Mouse (Mus musculus) yolk sac, embryonic 10.5 days (tissue): ENCODE measurements at regions not wholly inside any gene's neighbourhood (a gene's known extent, or its start where the extent isn't known, plus 50 kb on each side); places are given as distances from the start of the nearest gene placed in this dataset.
A peak's percentile ranks its signal among the peaks of the same experiment; 100 is the strongest.

Experiments
- DNase-seq: peaks from one replicate; pipeline ENCODE4 v3.0.0-alpha.2; 2017; ENCODE audit warnings: low spot score

DNA sequence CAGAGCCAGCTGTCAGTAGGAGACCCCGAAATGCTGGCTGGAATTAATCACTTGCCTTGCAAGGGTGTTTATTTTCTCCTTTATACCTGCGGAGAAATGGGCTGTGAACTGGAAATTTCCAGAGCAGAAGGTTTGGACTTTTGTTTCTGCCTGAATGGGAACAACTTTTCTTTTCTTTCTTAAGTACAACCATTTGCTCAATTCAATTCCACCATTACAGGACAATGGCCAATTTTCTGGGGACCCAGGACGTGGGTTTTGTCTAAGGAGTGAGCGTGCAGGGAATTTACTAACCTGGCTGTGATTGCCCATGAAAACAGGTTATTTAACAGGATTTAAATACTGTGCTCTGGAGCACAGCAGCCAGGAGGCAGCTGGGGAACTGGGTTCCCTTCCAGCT, 195.1 kb upstream of the Sdk2 start:
- DNase-seq: no peak

DNA sequence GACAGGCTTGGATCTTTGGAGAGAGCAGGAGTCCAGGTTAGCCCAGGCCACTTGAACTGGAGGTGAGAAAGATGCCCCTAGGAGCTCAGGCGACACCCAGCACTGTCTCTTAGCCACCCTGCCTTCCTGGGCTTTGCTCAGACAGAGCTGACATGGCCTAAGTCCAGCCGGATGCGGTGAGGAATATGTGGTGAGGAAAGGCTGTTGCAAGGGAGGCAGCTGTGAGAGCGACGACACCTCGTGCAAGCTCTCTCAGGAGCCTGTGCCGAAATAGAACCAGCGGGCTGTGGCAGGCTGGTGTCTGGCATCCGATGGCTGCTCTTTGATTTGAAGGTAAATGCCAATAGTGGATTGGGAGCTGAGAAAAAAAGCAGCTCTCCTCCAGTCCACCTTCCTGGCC, 191.4 kb upstream of the Sdk2 start:
- no peak for DNase-seq

DNA sequence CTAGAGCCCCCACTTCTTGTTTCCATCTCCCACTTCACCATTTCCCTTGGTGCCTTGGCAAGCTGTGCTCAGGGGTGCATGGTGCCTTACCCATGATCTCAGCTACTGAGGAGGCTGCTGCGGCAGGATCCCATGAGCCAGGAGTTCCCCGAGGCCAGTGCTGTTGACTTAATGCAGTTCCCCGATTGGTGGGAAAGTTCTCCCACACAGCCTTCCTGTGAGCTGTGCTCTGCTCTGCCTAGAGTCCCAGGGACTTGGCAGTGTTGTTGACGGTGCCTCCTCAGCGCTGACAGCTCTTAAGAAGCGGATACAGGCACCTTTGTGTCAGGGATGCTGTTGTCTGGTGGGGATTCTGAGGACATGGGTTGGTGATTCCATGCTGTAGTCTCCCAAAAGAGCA, 190.9 kb upstream of the Sdk2 start:
- DNase-seq: no peak

DNA sequence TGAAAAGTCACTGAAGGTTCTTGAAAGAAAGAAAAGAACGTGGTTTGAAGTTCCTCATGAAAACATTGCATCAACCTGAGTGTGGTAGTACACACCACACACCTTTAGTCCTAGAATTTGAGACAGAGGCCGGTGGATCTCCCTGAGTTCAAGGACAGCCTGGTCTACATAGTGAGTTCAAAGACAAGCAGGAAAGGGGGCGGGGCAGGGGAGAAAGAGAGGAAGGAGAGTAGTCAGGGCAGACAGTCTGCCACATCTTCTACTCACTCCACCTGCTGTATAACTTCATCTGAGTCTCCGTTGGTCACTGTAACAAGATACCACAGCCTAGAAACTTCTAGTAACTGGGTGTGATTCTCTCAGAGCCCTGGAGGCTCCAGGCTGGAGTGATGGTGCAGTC, 190.2 kb upstream of the Sdk2 start:
- DNase-seq: no peak

GRCm38 (mm10) chr11:114254344-114254743, 187.5 kb upstream of the Sdk2 start:
- DNase-seq: no peak

- no peak for DNase-seq
Measured at GRCm38 (mm10) chr11:114251614-114252013, 184.8 kb upstream of the Sdk2 start.

GRCm38 (mm10) chr11:114249215-114249614, 182.4 kb upstream of the Sdk2 start:
- DNase-seq: no peak

DNA sequence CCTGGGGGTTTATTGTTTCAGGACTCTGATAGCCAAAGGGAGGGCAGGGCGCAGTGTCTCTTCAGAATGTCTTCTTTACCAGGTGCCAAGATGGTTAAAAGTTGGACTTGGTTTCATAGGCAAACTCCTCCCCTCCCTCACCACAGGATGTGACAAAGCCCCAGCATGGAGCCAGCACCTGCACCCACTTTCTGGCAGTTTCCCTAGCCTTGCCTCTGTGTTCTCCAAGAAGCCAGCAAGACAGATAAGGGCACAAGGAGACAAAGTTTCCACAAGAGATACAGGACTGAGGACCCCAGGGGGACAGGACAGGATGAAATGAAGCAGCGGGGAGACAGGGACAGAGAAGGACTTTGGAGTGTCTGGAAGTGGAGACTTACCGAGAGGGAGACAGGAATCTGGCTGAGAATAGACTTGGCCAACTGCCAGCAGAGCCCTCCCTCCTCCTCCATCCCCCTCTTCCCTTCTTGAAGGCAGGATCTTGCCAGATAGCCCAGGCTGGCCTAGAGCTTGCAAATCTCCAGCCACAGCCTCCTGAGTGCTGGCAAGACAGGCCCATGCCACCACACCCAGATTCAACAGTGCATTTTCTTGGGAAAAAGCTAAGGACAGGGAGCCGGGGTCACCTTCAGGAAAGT, 181.5 kb upstream of the Sdk2 start:
- DNase-seq: no peak

DNA sequence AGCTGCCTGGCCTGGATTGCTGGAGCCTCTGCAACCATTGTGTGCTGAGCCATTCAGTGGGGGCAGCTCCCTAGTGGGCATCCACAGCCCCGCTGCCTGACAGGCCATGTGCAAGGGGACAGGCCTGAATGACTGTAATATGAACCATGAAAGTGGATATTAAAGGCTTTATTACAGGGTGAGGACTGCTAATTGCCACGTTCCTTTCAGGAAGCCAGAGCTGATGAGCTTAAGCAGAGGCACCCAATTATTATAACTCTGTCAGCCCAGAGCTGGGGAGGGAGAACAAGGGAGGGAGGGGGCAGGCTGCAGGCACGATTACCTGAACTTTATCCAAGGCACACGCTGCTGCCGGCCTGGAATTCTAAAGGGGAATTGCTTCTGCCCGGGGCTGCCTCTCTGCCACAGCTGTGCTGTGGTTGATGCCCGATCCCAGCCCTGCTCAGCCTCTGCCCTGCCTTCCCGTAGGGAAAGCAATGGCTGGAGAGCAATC, 172.5 kb upstream of the Sdk2 start:
- no peak for DNase-seq

GRCm38 (mm10) chr11:114238801-114239200, 172.0 kb upstream of the Sdk2 start:
- DNase-seq: no peak

DNA sequence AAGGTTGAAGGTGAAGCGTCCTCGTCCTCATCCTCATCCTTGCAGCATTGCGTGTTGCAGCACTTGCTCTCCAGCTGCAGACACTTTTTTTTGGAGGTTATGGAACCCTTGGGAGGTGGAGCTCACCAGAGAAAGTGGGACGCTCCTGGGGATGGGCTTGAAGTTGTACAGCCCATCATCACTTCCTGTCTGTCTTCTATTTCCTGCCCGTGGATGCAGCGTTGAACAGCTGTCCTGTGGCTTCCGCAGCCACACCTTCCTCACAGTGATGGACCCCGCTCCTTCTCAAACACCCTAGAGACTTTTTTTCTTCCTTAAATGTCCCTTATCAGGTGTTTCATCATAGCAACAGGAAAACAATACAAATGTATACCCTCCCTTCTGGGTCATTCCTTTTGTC, 171.5 kb upstream of the Sdk2 start:
- DNase-seq: no peak

DNA sequence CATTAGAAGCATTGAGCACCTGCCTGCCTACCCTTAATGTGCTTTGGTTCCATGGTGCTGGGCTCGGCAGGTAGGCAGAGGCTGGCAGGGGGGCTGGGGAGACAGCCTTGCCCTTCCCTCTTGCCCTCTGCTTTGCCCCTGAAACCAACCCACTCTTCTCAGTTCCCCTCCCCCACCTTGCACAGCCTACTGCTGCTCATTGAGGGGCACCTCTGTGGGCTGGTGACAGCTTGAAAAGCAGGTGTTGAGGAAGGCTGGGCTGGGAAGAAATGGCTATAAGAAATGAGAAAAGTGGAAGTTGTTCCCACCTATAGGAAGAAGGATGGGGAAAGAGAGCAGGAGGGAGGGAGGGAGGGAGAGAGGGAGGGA, 167.7 kb upstream of the Sdk2 start:
- DNase-seq: no peak

- no peak for DNase-seq
Measured at GRCm38 (mm10) chr11:114233636-114234541, 167.0 kb upstream of the Sdk2 start.

DNA sequence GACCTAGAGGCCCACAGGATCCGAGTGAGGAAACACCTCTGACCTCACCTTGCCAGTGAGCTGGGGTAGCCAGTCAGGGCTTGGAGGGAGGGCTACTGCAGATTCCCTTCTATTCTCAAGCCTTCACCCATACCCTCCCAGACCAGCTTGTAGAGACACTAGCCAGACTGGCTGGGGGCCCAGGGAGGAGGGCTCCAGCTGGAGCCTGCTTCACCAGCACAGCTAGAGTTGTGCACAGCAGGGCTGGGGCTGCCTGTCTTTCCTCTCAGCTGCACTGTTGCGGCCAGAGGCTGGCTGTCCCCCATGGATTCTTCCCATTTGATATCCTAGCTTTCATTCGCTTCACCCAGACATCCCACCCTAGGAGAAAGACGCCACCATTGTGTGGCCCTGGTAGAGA, 165.0 kb upstream of the Sdk2 start:
- no peak for DNase-seq

DNA sequence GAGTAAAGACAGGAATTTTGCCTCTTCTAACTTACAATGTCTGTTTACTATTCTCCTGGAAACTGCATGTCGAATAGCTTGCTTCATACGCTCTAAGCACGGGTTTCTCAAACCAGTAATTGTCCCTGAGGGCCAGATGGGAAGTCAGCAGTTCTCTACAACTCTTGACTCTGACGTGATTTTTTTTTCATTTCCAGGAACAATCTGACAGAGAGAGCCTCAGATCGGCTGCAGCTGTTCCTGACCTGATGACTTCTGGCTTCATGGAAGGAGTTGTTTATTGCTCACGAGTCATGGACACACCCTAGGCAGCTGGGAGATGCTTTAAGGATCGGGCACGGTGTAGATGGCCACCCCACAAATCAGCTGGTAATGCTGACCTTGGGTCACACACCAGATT, 162.9 kb upstream of the Sdk2 start:
- DNase-seq: no peak

- no peak for DNase-seq
Measured at GRCm38 (mm10) chr11:114229196-114229595, 162.3 kb upstream of the Sdk2 start.

DNA sequence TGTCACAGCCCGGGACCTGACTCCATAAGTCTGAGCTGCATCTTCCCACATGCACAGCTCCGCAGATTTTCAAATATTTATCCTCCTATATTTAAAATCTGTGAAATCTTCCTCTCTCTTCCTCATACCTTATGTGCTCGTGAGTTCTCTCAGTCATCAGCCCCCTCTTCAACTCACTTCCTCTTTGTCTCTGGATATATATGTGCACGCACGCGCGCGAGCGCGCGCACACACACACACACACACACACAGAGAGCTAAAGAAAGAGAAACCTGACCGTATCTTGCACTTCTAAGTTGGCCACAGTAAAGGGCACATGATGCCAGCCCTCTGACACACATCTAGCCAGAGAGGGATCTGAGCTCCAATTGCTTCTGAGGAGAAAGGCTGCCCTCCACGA, 159.7 kb upstream of the Sdk2 start:
- no peak for DNase-seq

DNA sequence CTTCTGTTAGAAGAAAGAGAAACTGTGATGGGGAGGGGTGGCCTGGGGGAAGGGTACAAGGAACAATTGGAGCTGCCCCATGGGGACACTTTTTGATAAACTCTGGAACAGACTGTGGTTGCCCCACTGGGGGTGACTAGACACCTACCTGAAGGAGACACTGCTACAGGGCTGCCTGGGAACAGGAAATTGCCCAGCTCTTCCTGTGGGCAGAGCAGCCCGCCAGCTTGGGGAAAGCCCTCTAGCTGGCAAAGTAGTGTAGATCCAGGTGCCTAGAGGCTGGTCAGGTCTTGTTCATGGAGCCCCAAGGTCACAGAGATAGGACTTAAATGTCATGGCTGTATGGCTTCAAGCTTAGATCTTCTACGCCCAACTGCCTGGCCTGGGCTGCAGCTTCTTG, 157.9 kb upstream of the Sdk2 start:
- DNase-seq: no peak

GRCm38 (mm10) chr11:114223061-114223460, 156.2 kb upstream of the Sdk2 start:
- DNase-seq: no peak

DNA sequence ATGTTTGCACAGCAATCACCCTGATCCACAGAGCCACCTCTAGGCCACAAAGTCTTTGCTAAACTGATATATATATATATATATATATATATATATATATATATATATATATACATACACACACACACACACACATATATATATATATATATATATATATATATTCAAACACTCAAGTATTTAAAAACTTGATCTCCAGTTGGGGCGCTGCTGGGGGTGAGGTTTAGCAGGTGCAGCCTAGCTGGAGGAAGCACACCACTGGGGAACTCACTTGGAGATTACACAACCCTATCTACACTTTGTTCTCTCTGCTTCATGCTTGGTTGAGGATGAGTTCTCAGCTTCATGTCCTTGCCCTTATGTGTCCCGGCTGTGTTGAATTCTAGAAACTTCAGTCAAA, 153.6 kb upstream of the Sdk2 start:
- DNase-seq: no peak

- DNase-seq: no peak
Measured at GRCm38 (mm10) chr11:114218732-114219506, 152.1 kb upstream of the Sdk2 start.

GRCm38 (mm10) chr11:114217245-114217757, 150.5 kb upstream of the Sdk2 start:
- DNase-seq: peak; percentile 9

GRCm38 (mm10) chr11:114216493-114216892, 149.6 kb upstream of the Sdk2 start:
- DNase-seq: no peak
